Mouse (Mus musculus): ENCODE results near the gene Klhl42.

DNA sequence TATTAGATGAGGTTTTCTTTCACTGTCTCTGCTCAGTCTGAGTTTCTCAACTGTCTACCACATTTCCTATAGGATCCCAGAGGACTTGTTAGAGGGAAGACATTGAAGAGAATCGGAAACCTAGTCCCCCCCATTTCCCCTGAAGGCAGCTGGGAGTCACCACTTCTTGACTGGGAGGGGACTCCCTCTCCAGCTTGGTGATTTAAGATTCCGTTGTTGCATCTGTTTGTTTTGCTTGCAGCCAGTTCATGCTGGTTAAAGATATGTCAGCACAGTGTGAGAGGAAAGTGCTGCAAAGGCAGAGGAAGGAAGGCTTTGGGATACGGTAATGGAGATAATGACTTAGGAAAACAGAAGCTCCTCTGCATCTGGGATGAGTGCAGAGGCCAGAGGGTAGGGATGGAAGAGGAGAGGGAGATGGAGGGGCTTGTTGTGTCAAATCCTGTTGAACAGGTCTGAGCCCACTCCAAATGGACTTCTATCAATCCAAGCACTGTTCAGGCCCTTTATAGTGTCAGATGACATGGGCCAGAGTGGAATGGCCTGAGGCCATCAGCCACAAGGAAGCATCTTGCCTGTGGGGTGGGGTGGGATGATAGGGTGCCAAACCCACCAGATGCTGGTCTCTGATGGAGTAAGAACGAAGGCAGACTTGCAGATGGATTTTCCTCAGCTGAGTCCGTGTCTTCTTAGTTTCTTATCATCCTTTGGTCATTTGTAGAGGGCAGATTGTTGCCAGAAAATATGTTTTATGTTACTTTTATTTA lies 70.8 kb downstream of the Klhl42 start:
- no peak for TF ChIP-seq CTCF (IDR thresholded peaks at IDR 0.05; ENCODE audit: extremely low read depth, insufficient read depth, insufficient read length, insufficient replicate concordance)
- TF ChIP-seq POLR2A (IDR thresholded peaks at IDR 0.05; ENCODE audit: low read depth, low read length): no peak
